In the genomic region with DNA sequence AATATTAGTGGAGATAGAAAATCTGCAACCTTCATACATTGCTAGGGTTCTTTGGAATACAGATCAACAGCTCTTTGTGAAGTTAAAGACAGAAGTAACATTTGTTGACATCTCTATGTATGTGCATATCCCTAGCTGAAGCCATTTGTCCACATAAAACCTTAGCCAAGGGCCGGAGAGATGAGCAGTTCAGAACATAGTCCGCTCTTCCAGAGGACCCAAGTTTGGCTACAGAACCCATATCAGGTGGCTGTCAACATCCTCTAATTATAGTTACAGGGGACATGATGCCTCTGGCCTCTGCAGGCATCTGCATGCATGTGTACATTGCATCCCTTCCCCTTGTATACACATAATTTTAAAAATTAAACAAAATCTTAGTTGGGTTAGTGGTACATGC, we compare ENCODE assay signal across 24 mouse cellular contexts. TPM values are rescaled to one million over a fixed set of nuclear protein-coding genes. Genes with fewer than 3 reads are reported as not detected.
DNase-seq lines count a peak whose midpoint lies in the region; ATAC-seq and TF ChIP-seq lines count a peak whose summit lies in the region.
"Had no signal": no experiment of that assay in that cellular context is flagged by ENCODE, and none has a peak within 500 bp of the region (broad histone marks: within the 10 kb centered on the region; RNA-seq: fewer than 3 reads in every experiment).

No protein-coding gene starts in this region.

- no peaks in the 10 kb centered on the region for H3K9me3 ChIP-seq in liver, embryonic 11.5 days (ENCODE audit: control insufficient read depth, low read length)
- no peaks in the 10 kb centered on the region for H3K9me3 ChIP-seq in midbrain, embryonic 11.5 days (ENCODE audit: control insufficient read depth, low read length)
- no peaks in the 10 kb centered on the region for H3K9me3 ChIP-seq in midbrain, embryonic 10.5 days (replicated peaks)
- H3K9me3 ChIP-seq: embryonic facial prominence, embryonic 13.5 days; embryonic facial prominence, embryonic 15.5 days; forebrain, embryonic 10.5 days; forebrain, embryonic 12.5 days had no signal

- no peaks in the 10 kb centered on the region for H3K27me3 ChIP-seq in liver, embryonic 11.5 days (replicated peaks; ENCODE audit: control insufficient read depth, insufficient read depth, low read length)
- H3K27me3 ChIP-seq in midbrain, embryonic 11.5 days (ENCODE audit: control insufficient read depth, insufficient read depth, low read length) = no peaks in the 10 kb centered on the region
- no peaks in the 10 kb centered on the region for H3K27me3 ChIP-seq in midbrain, embryonic 10.5 days (ENCODE audit: low read depth, poor library complexity, severe bottlenecking)
- H3K27me3 ChIP-seq: embryonic facial prominence, embryonic 13.5 days; embryonic facial prominence, embryonic 15.5 days; forebrain, embryonic 12.5 days had no signal

- H3K4me3 ChIP-seq in gastrocnemius, adult 2 months = no peak overlapping the region
- H3K4me3 ChIP-seq in liver, embryonic 11.5 days (ENCODE audit: low read depth, low read length) = no peak overlapping the region
- H3K4me3 ChIP-seq in midbrain, embryonic 11.5 days (ENCODE audit: low read depth, low read length) = no peak overlapping the region
- no peak overlapping the region for H3K4me3 ChIP-seq in midbrain, embryonic 10.5 days
- H3K4me3 ChIP-seq: embryonic facial prominence, embryonic 13.5 days; embryonic facial prominence, embryonic 15.5 days; erythroblast, embryonic 14.5 days; forebrain, embryonic 10.5 days; forebrain, embryonic 12.5 days had no signal

- no peak for ATAC-seq in liver, embryonic 11.5 days (replicated peaks; ENCODE audit: low FRiP score)
- no peak for ATAC-seq in midbrain, embryonic 11.5 days (ENCODE audit: low FRiP score)
- ATAC-seq in monocyte, adult 5-6 weeks (replicated peaks; ENCODE audit: insufficient number of reproducible peaks, low FRiP score, low TSS enrichment, poor library complexity, severe bottlenecking) = no peak
- ATAC-seq: forebrain, embryonic 14.5 days had no signal

- DNase-seq in gastrocnemius, adult 2 months = peak; percentile 38
- DNase-seq in gastrocnemius, postnatal 4 days (ENCODE audit: low spot score in 2 of 2) = no peak
- DNase-seq in liver, embryonic 11.5 days (ENCODE audit: low spot score) = no peak
- DNase-seq in liver = no peak
- DNase-seq in midbrain, embryonic 11.5 days (ENCODE audit: low spot score, missing footprints) = peak; percentile 53
- no peak for DNase-seq in midbrain, embryonic 10.5 days (ENCODE audit: low spot score)
- peak; percentile 56 for DNase-seq in skeletal muscle tissue, adult 2 months (ENCODE audit: low read depth, low spot score)
- DNase-seq: adrenal gland, adult 2 months; adrenal gland, postnatal 10 days; adrenal gland, postnatal 25 days; cerebellum, adult 11 months; cerebellum, adult 18-20 months; cerebellum, adult 8-10 months; cerebellum, adult 9-11 months; cerebellum, postnatal 14 days; cerebellum, postnatal 36 days; embryo, embryonic 11 days had no signal

- H3K27ac ChIP-seq in gastrocnemius, adult 2 months = peak overlapping the region; percentile 77
- H3K27ac ChIP-seq in liver, embryonic 11.5 days (ENCODE audit: low read depth, low read length) = peak overlapping the region; percentile 9; the same call in 1 of the 2 replicates
- H3K27ac ChIP-seq in midbrain, embryonic 11.5 days (ENCODE audit: low read depth, low read length) = no peak overlapping the region
- no peak overlapping the region for H3K27ac ChIP-seq in midbrain, embryonic 10.5 days (replicated peaks)
- H3K27ac ChIP-seq: embryonic facial prominence, embryonic 13.5 days; embryonic facial prominence, embryonic 15.5 days; forebrain, embryonic 10.5 days; forebrain, embryonic 12.5 days had no signal

- intact Hi-C loops in gastrocnemius, adult 2 months (cut with DNase I) = no loop called here

- H3K36me3 ChIP-seq in liver, embryonic 11.5 days (ENCODE audit: control insufficient read depth, insufficient read depth, low read length) = peaks cover 15% of the 10 kb centered on the region
- no peaks in the 10 kb centered on the region for H3K36me3 ChIP-seq in midbrain, embryonic 11.5 days (ENCODE audit: control insufficient read depth, insufficient read depth, low read length)
- H3K36me3 ChIP-seq in midbrain, embryonic 10.5 days = peaks cover 5% of the 10 kb centered on the region; the same call in 1 of the 2 replicates

- H3K4me1 ChIP-seq in liver, embryonic 11.5 days (replicated peaks; ENCODE audit: control insufficient read depth, insufficient read depth, low read length) = peaks cover 7% of the 10 kb centered on the region
- H3K4me1 ChIP-seq in midbrain, embryonic 11.5 days (ENCODE audit: control insufficient read depth, insufficient read depth, low read length) = no peaks in the 10 kb centered on the region
- no peaks in the 10 kb centered on the region for H3K4me1 ChIP-seq in midbrain, embryonic 10.5 days
- H3K4me1 ChIP-seq: embryonic facial prominence, embryonic 13.5 days; embryonic facial prominence, embryonic 15.5 days; forebrain, embryonic 10.5 days; forebrain, embryonic 12.5 days had no signal

- H3K9ac ChIP-seq in liver, embryonic 11.5 days (ENCODE audit: low read depth, low read length) = no peak overlapping the region
- H3K9ac ChIP-seq in midbrain, embryonic 11.5 days (ENCODE audit: low read length) = no peak overlapping the region
- H3K9ac ChIP-seq: embryonic facial prominence, embryonic 13.5 days; embryonic facial prominence, embryonic 15.5 days; forebrain, embryonic 12.5 days had no signal

- 70% methylated on average over 2 of the region's 2 CpGs for WGBS in liver, embryonic 11.5 days
- 92% methylated on average over 2 of the region's 2 CpGs for WGBS in midbrain, embryonic 11.5 days
- WGBS in midbrain, embryonic 10.5 days = 90% methylated on average over 2 of the region's 2 CpGs

- no peak overlapping the region for H3K4me2 ChIP-seq in liver, embryonic 11.5 days
- no peak overlapping the region for H3K4me2 ChIP-seq in midbrain, embryonic 11.5 days
- H3K4me2 ChIP-seq: embryonic facial prominence, embryonic 13.5 days; embryonic facial prominence, embryonic 15.5 days; forebrain, embryonic 12.5 days had no signal

- TF ChIP-seq CTCF in gastrocnemius, adult 2 months (IDR thresholded peaks at IDR 0.05) = no peak

RNA-seq across cellular contexts. Expression of a gene that starts 15.1 kb away (rescaled TPM):
- total RNA-seq in gastrocnemius, adult 2 months (2021) = under 1 TPM; 0.33 to 0.46 TPM
- total RNA-seq in gastrocnemius, postnatal 4 days (2021) = 1 to 10 TPM in 1 of 2 experiments, under 1 TPM in 1; 0.65 to 1.3 TPM
- polyA plus RNA-seq in liver, embryonic 11.5 days (2014; fragmentation: Nextera tagmentation; extraction: Ambion mirVana) = 117 and 122 TPM in 2 replicates
- 3.6 and 4.1 TPM in 2 replicates for polyA plus RNA-seq in midbrain, embryonic 11.5 days (2014; fragmentation: Nextera tagmentation; extraction: Ambion mirVana)
- polyA plus RNA-seq in midbrain, embryonic 10.5 days (2016; fragmentation: Nextera tagmentation; extraction: Ambion mirVana) = 3.5 and 4.6 TPM in 2 replicates
- total RNA-seq in monocyte, adult 5-6 weeks (2017) = 1.7 to 14.7 TPM in 2 of 3 replicates, not detected in the other

RNA-seq across cellular contexts. Expression of a gene that starts 18.3 kb away (rescaled TPM):
- total RNA-seq in gastrocnemius, adult 2 months (2021) = 100 to 1,000 TPM; 128 to 133 TPM
- 10 to 100 TPM; 31.9 to 36.7 TPM for total RNA-seq in gastrocnemius, postnatal 4 days (2021)
- polyA plus RNA-seq in liver, embryonic 11.5 days (2014; fragmentation: Nextera tagmentation; extraction: Ambion mirVana) = 50.9 and 57.3 TPM in 2 replicates
- 20.3 and 23.7 TPM in 2 replicates for polyA plus RNA-seq in midbrain, embryonic 11.5 days (2014; fragmentation: Nextera tagmentation; extraction: Ambion mirVana)
- 19.1 and 21.1 TPM in 2 replicates for polyA plus RNA-seq in midbrain, embryonic 10.5 days (2016; fragmentation: Nextera tagmentation; extraction: Ambion mirVana)
- total RNA-seq in monocyte, adult 5-6 weeks (2017) = 43.1 to 48.6 TPM (median 47.9 TPM) in 3 replicates

RNA-seq across cellular contexts. Expression of a gene that starts 27.9 kb away (rescaled TPM):
- 10 to 100 TPM; 15.0 to 16.6 TPM for total RNA-seq in gastrocnemius, adult 2 months (2021)
- 10 to 100 TPM; 30.4 to 35.2 TPM for total RNA-seq in gastrocnemius, postnatal 4 days (2021)
- polyA plus RNA-seq in liver, embryonic 11.5 days (2014; fragmentation: Nextera tagmentation; extraction: Ambion mirVana) = 11.8 and 12.8 TPM in 2 replicates
- polyA plus RNA-seq in midbrain, embryonic 11.5 days (2014; fragmentation: Nextera tagmentation; extraction: Ambion mirVana) = 20.4 and 22.3 TPM in 2 replicates
- 12.4 and 12.9 TPM in 2 replicates for polyA plus RNA-seq in midbrain, embryonic 10.5 days (2016; fragmentation: Nextera tagmentation; extraction: Ambion mirVana)
- total RNA-seq in monocyte, adult 5-6 weeks (2017) = 43.3 to 66.9 TPM (median 52.2 TPM) in 3 replicates

RNA-seq across cellular contexts. Expression of a gene that starts 46.1 kb away (rescaled TPM):
- 1 to 10 TPM; 5.5 to 7.6 TPM for total RNA-seq in gastrocnemius, adult 2 months (2021)
- 10 to 100 TPM; 10.5 to 10.7 TPM for total RNA-seq in gastrocnemius, postnatal 4 days (2021)
- polyA plus RNA-seq in liver, embryonic 11.5 days (2014; fragmentation: Nextera tagmentation; extraction: Ambion mirVana) = 28.7 and 31.0 TPM in 2 replicates
- polyA plus RNA-seq in midbrain, embryonic 11.5 days (2014; fragmentation: Nextera tagmentation; extraction: Ambion mirVana) = 16.7 and 17.8 TPM in 2 replicates
- 25.1 and 28.5 TPM in 2 replicates for polyA plus RNA-seq in midbrain, embryonic 10.5 days (2016; fragmentation: Nextera tagmentation; extraction: Ambion mirVana)
- 6.2 to 8.5 TPM (median 6.2 TPM) in 3 replicates for total RNA-seq in monocyte, adult 5-6 weeks (2017)

RNA-seq across cellular contexts. Expression of a gene that starts 47.9 kb away (rescaled TPM):
- total RNA-seq in gastrocnemius, adult 2 months (2021) = under 1 TPM; 0.64 to 0.84 TPM
- total RNA-seq in gastrocnemius, postnatal 4 days (2021) = 1 to 10 TPM; 5.1 to 6.1 TPM
- polyA plus RNA-seq in liver, embryonic 11.5 days (2014; fragmentation: Nextera tagmentation; extraction: Ambion mirVana) = 4.5 and 5.8 TPM in 2 replicates
- 6.3 and 9.0 TPM in 2 replicates for polyA plus RNA-seq in midbrain, embryonic 11.5 days (2014; fragmentation: Nextera tagmentation; extraction: Ambion mirVana)
- 4.3 and 8.1 TPM in 2 replicates for polyA plus RNA-seq in midbrain, embryonic 10.5 days (2016; fragmentation: Nextera tagmentation; extraction: Ambion mirVana)
- 9.4 to 30.7 TPM (median 11.2 TPM) in 3 replicates for total RNA-seq in monocyte, adult 5-6 weeks (2017)

Comparison
In these comparisons a context has a peak if more than half of its experiments do, and no peak if none do; other contexts are left out.
1. DNase-seq: peak in gastrocnemius, adult 2 months (single experiment), midbrain, embryonic 11.5 days (single experiment) and skeletal muscle tissue, adult 2 months (single experiment); none in gastrocnemius, postnatal 4 days (0 of 2), liver, embryonic 11.5 days (single experiment), liver (single experiment) and midbrain, embryonic 10.5 days (single experiment).
2. H3K27ac ChIP-seq: peak in gastrocnemius, adult 2 months (single experiment) and liver, embryonic 11.5 days (single experiment); none in midbrain, embryonic 11.5 days (single experiment) and midbrain, embryonic 10.5 days (single experiment).